Mouse (Mus musculus) E14TG2a.4 (cell line): ENCODE results near the gene H2al1o.
"Not testable (repeated sequence)": the region's sequence is repeated elsewhere in the genome, so short reads cannot be mapped to it uniquely, and the experiment has no call there.

ENCODE experiments used
- CTCF ChIP-seq: conservative IDR thresholded peaks from 2 replicates; pipeline ENCODE4 v1.5.1; 2014; ENCODE audit warnings: low read length
- NANOG ChIP-seq: IDR thresholded peaks from 2 replicates; pipeline ENCODE4 v1.6.1; 2014; ENCODE audit warnings: borderline replicate concordance, low read length, mixed read lengths
- POU5F1 ChIP-seq: IDR thresholded peaks from 2 replicates; pipeline ENCODE4 v1.6.1; 2014; ENCODE audit warnings: low read length, borderline replicate concordance

GRCm38 (mm10) chrX:9598036-9598435 lies 25.8 kb upstream of the H2al1o start:
- TF ChIP-seq CTCF, NANOG, POU5F1: not testable (repeated sequence)
